Mouse (Mus musculus) cerebellum, postnatal 14 days (tissue): Measurements from ENCODE around the gene Tmem156.

ENCODE experiments used
- DNase-seq, 2 experiments: peaks; one replicate each; pipeline ENCODE4 v3.0.0; 2021; ENCODE audit warnings: mixed read lengths in 2 of 2

Tmem156 gene

DNA sequence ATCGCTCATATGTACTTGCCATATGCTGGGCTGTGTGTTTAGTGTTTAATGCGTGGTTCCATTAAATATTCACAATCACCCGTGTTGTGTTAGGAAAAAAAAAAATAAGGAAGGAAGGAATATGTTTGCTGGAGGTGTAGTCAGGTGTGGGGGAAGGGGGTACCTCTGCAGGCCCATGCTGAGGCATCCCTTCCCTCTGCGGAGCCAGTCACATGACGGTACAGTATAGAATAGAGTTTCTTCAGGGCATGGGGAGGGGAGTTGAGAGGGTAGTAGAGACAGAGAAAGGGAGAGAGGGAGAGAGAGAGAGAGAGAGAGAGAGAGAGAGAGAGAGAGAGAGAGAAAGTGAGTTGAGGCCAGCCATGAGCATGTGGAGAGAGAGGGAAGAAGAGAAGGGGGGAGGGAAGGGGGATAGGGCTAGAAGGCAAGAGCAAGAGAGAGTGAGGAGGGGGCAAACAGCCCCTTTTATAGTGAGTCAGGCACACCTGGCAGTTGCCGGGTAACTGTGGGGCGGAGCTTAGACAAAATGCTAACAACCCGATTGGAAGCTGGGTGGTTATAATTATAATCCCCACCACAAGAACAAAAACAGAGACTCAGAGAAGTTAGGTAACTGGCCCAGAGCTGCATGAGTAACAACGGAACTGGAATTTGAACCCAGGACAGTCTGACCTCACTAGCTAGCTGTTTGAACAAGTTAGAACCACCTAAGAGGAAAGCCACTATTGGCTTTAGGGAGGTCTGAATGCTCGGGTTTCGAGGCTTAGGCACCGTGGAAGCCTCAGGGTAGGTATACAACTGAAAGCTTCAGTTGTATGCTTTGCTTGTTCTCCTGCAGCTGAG lies 45.3 kb downstream of the Tmem156 start:
- DNase-seq, result no peak

DNA sequence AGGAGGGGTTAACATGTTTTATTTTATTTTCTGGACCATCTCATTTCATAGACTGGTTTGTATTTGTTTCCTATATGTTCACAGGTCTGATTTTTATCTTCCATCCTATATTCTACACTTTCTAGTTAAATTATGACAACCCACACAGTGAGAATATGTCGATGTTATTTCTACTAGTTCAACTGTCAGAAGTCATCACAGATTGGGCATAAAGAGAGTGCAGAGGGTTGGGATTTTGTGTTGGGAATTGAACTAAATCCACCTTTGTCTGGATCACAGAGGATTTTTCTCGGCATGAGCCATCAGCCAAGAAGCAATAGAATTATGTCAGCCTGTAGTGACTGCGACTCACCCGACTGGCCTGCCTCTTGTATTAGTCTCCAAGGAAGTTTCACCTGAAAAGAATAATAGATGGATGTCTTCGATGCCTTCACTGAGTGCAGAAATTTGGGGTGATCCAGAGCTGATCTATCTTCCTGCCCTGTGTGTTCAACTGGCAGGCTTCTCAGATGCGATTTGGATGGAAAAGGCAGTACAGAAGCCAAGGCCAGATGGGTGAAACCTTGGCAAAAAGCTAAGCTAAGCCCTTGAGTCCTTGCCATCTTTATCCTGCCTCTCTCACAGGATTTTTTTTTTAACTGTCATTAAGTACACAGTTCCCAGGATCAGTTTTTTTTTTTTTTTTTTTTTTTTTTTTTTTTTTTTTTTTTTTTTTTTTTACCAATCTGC lies 46.1 kb downstream of the Tmem156 start:
- peak; percentile 78 to 88 for DNase-seq

DNA sequence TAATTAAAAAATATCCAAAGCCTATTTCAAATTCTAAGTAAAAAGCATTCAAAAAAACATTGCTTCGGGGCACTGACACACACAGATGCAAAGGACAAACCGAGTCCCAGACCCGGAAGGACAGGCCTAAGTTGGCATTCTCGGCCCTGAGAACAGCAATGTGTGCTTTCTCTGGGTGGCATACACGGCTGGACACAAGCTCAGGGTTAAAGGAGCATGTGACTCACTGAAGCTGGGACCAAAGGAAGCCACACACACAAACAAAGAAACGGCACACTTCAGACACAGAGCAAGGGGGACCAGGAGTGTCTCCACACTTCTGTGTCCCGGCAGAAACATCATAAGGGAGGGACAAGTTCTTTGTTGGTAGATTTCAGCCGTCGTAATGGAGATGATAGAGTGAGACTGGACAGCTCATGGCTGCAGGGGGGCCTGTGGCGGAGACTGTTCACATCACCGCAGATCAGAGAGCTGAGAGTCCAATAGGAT lies 48.5 kb downstream of the Tmem156 start:
- no peak for DNase-seq

DNA sequence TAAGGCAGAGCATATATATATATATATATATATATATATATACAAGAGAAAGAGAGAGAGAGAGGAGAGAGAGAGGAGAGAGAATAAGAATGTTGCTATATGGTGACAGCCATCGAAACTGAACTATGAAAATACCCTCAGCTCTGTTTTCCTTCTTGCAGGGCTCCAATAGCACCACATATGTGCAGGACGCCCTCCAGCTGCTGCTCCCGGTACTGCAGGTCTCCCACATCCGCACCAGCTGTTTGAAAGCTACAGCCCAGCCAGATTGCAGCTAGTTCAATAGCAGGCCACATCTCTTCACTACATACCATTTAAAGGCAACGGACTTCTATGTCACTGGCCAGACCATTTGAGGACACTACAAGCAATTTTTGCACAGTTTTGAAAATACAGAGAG lies 51.5 kb downstream of the Tmem156 start:
- DNase-seq, result peak in 1 of 2 experiments; percentile 54

DNA sequence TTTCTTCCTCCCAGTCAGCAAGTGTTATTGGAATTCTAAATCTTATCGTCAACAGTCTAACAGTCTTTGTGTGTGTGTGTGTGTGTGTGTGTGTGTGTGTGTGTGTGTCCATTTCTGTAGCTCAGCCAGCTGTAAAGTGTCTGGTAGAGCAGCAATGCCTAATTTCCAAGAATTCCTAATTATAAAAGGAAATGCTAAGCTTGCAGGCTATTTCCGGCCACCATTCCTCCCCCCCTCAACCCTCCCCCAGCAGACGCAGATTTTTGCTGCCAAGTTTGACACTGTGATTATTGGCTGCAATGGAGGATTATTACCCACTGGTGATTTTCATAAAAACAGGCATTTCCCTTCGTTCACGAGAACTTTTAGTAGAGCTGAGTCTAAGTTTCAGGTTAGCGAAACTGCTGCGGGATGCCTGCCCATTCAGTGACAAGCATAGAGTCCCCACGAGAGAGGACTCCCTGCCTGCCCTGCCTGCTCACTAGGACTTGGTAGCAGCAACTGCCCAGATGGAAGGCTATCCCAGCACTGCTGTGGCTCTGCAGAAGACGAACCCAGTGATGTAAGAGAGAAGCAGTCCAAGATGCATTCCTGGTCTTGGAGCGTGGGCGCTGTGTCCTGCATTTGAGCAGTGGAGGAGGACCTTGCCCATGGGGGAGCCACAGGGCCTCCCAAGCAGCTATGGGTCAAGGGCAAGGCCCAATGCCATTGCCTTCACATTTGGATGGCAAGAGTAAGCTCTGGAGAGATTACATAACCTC lies 52.9 kb downstream of the Tmem156 start:
- DNase-seq, result peak in 1 of 2 experiments; percentile 30

DNA sequence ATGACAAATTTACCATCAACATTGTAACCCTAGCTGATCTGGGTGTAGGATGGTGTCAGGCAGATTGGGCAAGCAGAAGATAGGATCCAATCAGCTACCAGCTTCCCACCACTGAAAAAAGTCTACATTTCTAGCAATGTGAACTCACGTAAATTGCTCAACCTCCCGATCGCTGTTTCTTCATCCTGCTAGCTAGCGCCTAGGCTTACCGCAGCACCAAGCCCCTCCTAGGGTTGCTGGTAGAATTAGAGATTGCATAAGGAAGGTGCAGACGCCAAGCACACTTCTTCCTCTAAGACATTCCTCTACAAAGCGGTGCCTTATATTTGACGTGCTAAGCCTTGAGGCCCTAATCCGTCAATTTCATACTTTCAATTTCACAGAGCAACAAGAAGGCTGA lies 53.6 kb downstream of the Tmem156 start:
- DNase-seq, result no peak

DNA sequence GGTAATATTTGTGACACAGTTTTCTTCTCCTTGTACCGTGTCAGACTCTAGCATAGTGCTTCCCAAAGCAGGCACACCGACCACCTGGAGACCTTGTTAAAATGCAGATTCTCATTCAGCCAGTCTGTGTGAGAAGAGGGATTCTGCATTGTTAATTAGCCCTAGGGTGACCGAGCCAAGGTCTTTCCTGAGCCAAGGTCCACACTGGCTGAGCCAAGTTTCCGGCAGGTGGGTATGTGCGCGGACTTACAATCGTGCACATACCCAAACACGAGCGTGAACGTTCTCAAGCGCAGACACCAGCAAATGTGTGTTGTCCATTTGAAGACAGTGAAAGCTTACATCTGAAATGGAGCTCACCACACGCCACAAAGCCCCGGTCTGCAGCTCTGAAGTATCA lies 55.3 kb downstream of the Tmem156 start:
- peak; percentile 83 to 89 for DNase-seq

DNA sequence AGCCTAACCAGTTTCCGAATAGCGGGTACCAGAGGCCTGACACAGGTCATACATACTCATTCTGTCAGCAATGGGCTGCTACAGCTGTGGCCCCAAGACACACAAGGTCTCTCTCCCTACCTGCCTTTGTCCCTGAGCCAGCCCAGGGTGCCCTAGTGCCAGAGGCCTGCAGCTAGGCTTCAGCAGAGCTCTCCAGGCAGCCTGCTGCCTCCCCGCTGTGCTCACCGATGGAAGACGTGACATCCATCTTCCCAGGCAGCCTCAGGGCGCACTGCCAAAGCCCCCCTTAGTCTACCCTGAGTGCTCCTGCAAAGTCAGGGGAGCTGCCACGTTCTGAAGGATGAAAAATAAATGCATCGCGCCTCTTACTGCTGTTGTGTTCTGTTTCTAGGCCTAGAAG lies 63.9 kb downstream of the Tmem156 start:
- peak in 1 of 2 experiments; percentile 58 for DNase-seq

DNA sequence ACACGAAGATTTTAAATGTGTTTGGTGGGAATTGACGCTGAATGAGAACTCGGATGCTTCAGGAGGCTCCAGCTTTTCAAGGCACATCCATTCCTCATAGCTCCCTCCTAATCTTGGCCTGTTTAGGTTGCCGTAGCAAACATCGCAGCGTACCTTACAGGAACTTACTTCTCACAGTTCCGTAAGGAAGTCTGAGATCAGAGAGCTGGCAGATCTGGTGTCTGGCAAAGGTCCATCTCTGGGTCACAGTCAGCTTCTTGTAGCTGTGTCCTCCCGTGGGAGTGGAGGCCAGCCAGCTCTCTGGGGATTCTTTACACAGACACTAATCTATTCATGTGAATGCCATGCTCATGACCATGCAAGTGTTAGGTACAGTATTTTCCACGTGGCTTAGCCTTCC lies 65.2 kb downstream of the Tmem156 start:
- DNase-seq, result peak; percentile 44 to 51

DNA sequence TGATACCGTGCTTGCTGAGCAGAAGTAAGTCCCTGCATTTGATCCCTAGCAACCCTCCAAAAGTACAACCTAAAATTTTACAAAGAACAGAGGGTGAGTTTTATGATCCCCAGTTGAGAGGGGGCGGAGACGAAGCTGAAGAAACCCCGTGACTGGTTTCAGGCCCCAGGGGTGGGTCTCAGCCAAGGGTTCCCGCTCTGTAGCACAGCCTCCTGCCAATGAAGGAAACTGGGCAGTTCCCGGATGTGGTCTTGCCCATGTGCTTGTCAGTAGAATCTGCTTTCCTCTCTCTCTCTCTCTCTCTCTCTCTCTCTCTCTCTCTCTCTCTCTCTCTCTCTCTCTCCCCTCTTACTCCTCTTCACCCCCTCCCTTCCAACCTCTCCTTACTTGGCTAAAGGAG lies 66.0 kb downstream of the Tmem156 start:
- no peak for DNase-seq

DNA sequence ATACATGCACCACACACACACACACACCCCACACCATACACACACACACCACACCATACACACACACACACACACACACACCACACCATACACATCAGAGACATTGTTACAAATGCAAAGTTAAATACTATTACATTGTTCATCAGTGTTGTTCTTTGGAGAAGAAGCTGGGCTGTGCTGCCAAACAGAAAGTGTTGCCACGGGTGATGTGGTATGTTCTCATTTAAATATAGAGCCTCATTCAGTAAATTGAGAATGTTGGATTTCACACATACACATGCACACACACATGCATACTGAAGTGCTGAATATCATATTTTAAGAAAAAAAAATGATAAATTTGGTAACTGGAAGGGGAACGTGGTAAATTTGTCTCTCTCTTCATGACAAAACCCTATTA lies 67.3 kb downstream of the Tmem156 start:
- DNase-seq, result no peak

DNA sequence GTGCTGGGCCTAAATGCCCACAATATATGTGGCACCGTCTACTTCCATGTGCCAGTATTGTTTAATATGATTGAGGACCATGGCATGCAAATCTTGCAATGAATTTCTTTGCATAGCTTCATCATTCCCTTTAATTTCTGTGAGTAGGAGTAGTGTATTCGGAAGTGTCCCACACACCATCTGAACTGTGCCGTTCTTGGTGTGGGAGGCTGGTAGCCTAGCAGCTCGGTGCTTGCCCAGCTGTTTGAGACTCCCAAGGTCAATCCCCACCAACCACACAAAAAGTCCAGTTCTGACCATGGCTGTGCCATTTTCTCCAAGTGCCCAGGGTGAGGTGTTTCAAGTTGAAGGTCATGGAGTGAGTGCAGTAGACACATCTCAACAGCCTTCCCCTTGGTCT lies 69.9 kb downstream of the Tmem156 start:
- DNase-seq, result no peak

DNA sequence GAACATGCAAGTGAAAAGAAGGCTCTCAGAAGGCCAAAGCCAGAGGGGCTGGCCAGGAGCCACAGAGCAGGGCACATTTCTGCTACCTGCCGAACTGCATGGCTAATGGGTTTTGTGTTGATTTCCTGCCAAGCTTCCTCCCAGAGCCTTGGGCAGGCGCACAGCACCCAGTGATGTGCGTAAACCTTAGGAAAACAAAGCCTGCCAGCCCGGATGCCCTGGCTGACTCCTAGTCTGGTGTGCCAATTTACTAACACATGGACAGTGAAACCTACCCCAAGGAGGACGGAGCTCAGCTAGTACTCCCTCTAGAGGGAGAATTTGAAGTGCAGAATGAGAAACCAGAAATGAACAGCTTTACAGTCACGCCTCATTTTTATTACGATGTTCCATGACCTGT lies 72.1 kb downstream of the Tmem156 start:
- peak; percentile 93 to 97 for DNase-seq

DNA sequence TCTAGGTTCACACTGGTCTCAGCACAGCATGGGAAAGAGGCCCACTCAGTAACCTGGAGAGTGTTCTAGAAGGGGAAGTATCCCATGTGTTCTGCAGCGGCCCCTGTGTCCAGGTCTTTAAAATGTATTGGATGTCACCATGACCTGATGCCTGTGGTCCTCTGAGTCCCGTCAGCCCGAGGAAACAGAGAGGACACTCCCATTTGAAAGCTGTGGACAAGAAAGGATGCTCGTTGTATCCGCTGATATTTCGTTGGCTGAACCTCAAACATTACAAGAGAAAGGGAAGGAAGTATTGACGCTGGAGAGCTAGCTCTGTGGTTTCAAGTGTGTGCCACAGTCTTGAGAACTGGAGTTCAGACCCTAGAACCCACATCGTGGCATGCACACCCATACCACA lies 72.8 kb downstream of the Tmem156 start:
- DNase-seq, result no peak

DNA sequence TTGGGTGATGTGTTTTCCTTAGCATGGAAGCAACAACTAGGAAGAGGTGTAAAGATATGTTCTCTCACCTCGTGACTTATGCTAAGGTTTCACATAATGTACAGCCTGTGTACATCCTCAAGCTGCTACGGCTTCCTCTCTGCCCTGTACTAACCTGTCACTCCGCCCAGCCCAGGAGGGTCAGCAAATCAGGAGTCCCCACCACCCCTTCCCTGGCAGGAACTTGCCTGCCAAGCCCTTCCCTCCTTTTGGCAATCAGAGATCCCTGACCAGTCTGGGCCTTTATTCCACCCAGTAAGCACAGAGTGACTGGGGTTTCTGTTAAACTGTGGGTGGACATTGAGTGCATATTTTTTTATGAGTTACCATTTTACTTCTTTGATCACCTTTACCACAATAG lies 76.4 kb downstream of the Tmem156 start:
- DNase-seq, result peak; percentile 64 to 69

DNA sequence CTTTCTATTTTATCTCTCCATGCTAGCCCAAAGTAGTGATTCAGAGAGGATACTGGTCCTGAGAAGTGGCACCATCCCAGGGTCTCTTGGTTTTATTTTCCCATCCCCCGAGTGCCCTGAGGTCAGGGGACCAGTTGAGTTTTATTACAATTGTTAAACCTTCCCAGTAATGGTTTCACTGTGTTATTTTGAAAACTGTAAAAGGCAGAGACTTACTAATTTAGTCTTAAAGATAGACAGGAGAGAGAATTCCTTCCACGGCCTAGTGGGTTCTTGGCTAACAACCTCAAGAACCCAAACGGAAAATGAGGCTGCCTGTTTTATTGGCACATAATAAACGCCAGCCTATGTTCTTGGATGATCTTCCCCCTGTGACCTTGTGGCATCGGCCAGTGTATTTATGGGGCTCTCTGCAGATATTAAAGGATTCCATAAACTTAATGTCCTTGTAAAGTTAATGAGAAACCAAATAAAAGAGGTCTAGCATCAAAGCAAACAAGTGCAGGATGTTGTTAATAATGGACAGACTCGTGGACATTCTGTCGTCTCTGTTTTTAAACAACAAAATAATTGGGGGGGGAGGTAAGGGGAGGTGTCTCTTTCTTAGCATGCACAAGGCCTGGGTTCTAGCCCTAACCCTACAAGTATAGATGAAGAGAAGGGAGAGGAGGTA lies 79.9 kb downstream of the Tmem156 start:
- no peak for DNase-seq

DNA sequence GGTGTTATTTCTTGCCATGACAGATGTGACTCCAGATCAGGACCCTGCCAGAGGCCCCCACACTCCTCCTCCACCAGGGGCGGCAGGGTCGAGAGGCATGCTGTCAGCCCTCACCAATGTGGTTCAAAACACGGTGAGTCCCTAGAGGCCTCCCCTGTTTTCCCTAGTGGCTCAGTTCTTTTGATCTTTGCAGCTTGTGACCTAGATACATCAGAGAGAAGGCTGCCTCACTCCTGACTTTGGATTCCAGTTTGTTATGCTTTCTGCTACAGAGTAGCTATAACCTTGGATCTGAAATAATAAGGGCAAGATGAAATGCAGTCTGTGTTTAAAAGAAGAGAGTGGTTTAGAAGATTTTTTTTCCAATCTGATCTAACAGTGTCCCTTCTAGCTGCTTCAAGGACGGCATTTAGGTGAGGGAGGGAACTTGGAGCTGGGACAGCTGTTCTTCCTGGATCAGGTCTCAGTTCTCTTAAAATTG lies 85.9 kb downstream of the Tmem156 start:
- DNase-seq, result peak in 1 of 2 experiments; percentile 24

DNA sequence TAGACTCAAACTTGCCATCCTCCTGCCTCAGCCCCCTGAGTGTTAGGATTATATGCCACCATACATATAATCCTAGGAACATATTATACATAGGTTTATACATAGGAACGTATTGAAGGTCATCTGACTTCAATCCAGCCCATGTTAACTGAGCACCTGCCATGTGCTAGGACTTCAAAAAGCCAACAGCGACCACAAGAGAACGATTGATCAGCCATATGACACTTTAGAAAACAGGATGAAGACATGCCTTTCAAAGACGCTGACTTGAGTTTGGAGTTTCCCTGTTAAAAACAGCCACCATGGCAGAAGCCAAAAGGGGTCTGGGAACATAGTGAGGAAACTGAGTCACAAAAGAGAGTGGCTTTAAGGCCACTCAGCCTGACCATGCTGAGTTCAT lies 86.7 kb downstream of the Tmem156 start:
- DNase-seq, result no peak
